Mouse (Mus musculus) liver, embryonic 16.5 days (tissue): ENCODE results near the gene Cep63. TPM values are rescaled to one million over a fixed set of nuclear protein-coding genes. Genes with fewer than 3 reads are reported as not detected.

Source experiments
- ATAC-seq: fragments of 200-750 bp; cut with Nextera tagmentation; 2 replicates; pipeline ENCODE4 v1.8.0; 2017; ENCODE audit warnings: low read depth, mild to moderate bottlenecking, moderate number of reproducible peaks, moderate library complexity
- H3K27ac ChIP-seq: fragments of 300-500 bp; sonication (generic); 2 replicates; pipeline ENCODE4 v1.5.1; 2014; ENCODE audit warnings: mild to moderate bottlenecking, low read length
- H3K27me3 ChIP-seq: fragments of 300-500 bp; sonication (generic); 2 replicates; pipeline ENCODE4 v1.6.1; 2014; ENCODE audit warnings: low read depth, low read length, mixed read lengths; ENCODE audit not compliant: control insufficient read depth, insufficient read depth
- H3K36me3 ChIP-seq: fragments of 300-500 bp; sonication (generic); 2 replicates; pipeline ENCODE4 v1.6.1; 2014; ENCODE audit warnings: mild to moderate bottlenecking; ENCODE audit not compliant: control insufficient read depth, insufficient read depth
- H3K4me1 ChIP-seq: fragments of 300-500 bp; sonication (generic); 2 replicates; pipeline ENCODE4 v1.6.1; 2014; ENCODE audit warnings: low read depth, low read length, mixed read lengths; ENCODE audit not compliant: control insufficient read depth
- H3K4me2 ChIP-seq: fragments of 300-500 bp; sonication (generic); 2 replicates; pipeline ENCODE4 v1.6.1; 2014; ENCODE audit warnings: low read depth, low read length, mixed read lengths
- H3K4me3 ChIP-seq: fragments of 300-500 bp; sonication (generic); 2 replicates; pipeline ENCODE4 v1.5.1; 2014; ENCODE audit warnings: low read depth, mild to moderate bottlenecking, low read length
- H3K9ac ChIP-seq: fragments of 300-500 bp; sonication (generic); 2 replicates; pipeline ENCODE4 v1.6.1; 2014; ENCODE audit warnings: low read depth, low read length
- H3K9me3 ChIP-seq: fragments of 300-500 bp; sonication (generic); replicated peaks from 2 replicates; pipeline ENCODE4 v1.6.1; 2016; ENCODE audit warnings: low read length; ENCODE audit not compliant: control insufficient read depth
- WGBS: fragments of 180-500 bp; shearing (Covaris S2); extraction: QIAGEN DNeasy Blood & Tissue Kit; methylation state at CpG from one replicate; pipeline ENCODE4 v1.1.7; 2014; ENCODE audit not compliant: insufficient replicate concordance; 5-methylcytosine and 5-hydroxymethylcytosine counted together
- polyA plus RNA-seq: library from polyadenylated mRNA; unstranded; fragments of >200 nt; fragmentation: Nextera tagmentation; extraction: Ambion mirVana; gene quantifications from 2 replicates; pipeline ENCODE4 v1.2.1, GENCODE M21; 2015

Cep63 gene
- polyA plus RNA-seq, 1 experiment from 2014 or later, result 15.9 TPM

DNA sequence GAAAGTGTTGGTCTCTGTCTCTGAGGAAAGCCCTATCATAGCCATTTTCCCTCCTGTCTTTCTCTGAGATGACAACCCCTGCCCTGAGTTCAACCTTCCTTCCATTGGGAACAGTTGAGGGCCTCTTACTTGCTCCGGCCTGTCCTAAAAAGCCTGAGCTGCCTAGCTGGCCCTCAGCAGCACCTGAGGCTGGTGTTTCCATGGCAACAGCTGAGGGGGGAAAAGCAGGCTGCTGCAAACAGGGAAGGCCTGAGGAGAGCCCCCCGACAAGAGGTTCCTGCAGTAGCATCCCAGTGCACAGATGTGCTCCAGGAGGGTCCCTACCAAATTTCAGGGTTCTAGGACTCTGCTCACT lies 82.6 kb downstream of the Cep63 start:
- H3K4me2 ChIP-seq, result no peak overlapping the region
- no peak overlapping the region for H3K4me3 ChIP-seq
- H3K9ac ChIP-seq, result no peak overlapping the region
- H3K9me3 ChIP-seq, result no peaks in the 10 kb centered on the region
- WGBS, result 53% methylated on average over 2 of the region's 2 CpGs
- H3K36me3 ChIP-seq, result no peaks in the 10 kb centered on the region
- H3K4me1 ChIP-seq, result no peaks in the 10 kb centered on the region
- ATAC-seq, result no peak
- H3K27ac ChIP-seq, result no peak overlapping the region
- H3K27me3 ChIP-seq, result peaks cover 13% of the 10 kb centered on the region

- H3K27me3 ChIP-seq, result peaks cover 13% of the 10 kb centered on the region
- H3K27ac ChIP-seq, result no peak overlapping the region
- no peak overlapping the region for H3K4me2 ChIP-seq
- H3K36me3 ChIP-seq, result no peaks in the 10 kb centered on the region
- no peak overlapping the region for H3K4me3 ChIP-seq
- 23% methylated on average over 8 of the region's 8 CpGs for WGBS
- no peaks in the 10 kb centered on the region for H3K4me1 ChIP-seq
- no peak overlapping the region for H3K9ac ChIP-seq
- H3K9me3 ChIP-seq, result no peaks in the 10 kb centered on the region
- no peak for ATAC-seq
These were observed 83.8 kb downstream of the Cep63 start for GRCm38 (mm10) chr9:102542540-102542939.

- Histone ChIP-seq H3K27ac (no peak overlapping the region), H3K36me3 (no peaks in the 10 kb centered on the region), H3K27me3 (peaks cover 11% of the 10 kb centered on the region), H3K9ac (no peak overlapping the region), H3K4me2 (no peak overlapping the region), H3K4me3 (no peak overlapping the region), H3K9me3 (no peaks in the 10 kb centered on the region), H3K4me1 (no peaks in the 10 kb centered on the region)
- WGBS, result 20% methylated on average over 10 of the region's 10 CpGs
- no peak for ATAC-seq
These were observed 84.7 kb downstream of the Cep63 start for GRCm38 (mm10) chr9:102541666-102542065.

DNA sequence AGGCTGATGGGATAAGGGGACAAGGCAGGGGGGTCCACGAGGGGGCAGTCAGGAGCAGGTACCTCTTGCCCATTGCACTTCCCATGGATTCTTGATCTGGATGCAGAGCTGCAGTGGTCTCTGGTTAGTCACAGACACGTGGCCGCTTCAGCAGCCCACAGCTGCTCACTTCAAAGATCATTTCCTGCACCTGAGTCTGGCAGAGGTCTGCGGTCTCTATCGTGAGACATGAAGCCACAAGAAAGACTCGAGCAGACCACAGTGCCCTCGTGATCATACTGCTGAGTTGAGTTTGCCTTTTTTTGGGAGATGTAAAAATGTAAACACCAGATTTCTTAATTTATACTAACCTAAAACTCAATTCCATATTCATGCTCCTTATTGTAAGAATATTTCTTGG lies 86.6 kb downstream of the Cep63 start:
- Histone ChIP-seq H3K9ac (no peak overlapping the region), H3K27ac (no peak overlapping the region), H3K4me2 (no peak overlapping the region), H3K4me3 (no peak overlapping the region), H3K4me1 (no peaks in the 10 kb centered on the region), H3K27me3 (peaks cover 4% of the 10 kb centered on the region), H3K36me3 (no peaks in the 10 kb centered on the region), H3K9me3 (no peaks in the 10 kb centered on the region)
- ATAC-seq, result no peak
- WGBS, result 7% methylated on average over 7 of the region's 7 CpGs

DNA sequence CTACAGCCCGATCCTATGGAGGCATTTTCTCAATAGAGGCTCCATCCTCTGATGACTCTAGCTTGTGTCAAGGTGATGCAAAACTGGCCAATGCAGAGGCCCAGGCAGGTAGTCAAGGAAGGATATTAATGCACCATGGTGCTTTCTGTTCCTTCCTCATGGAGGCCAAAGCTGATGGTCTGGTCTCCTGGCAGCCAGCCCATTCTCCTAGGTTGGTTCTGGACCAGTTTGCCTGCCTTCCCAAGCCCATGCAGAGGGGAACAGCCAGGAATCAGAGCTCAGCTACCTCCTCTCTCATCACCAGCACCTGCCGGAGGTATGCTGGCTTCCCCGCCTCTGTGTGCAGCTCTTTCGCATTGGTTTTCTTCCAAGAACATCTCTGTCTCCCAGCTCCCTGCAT lies 89.4 kb downstream of the Cep63 start:
- Histone ChIP-seq H3K9ac (no peak overlapping the region), H3K9me3 (no peaks in the 10 kb centered on the region), H3K4me1 (no peaks in the 10 kb centered on the region), H3K4me2 (no peak overlapping the region), H3K27me3 (no peaks in the 10 kb centered on the region), H3K36me3 (no peaks in the 10 kb centered on the region), H3K27ac (no peak overlapping the region), H3K4me3 (no peak overlapping the region)
- no peak for ATAC-seq
- 61% methylated on average over 4 of the region's 4 CpGs for WGBS

Other genes starting within 250 kb of the Cep63 start
- 0.02 TPM in 2 replicates for gene Ky, start 120.8 kb downstream of the Cep63 start, polyA plus RNA-seq
- 89.4 and 95.1 TPM in 2 replicates for gene Anapc13, start 238 bp downstream of the Cep63 start, polyA plus RNA-seq
- gene Amotl2, start 90.1 kb upstream of the Cep63 start, polyA plus RNA-seq, result 5.0 and 5.4 TPM in 2 replicates
- gene Ryk, start 208.4 kb upstream of the Cep63 start, polyA plus RNA-seq, result 3.0 and 3.2 TPM in 2 replicates